Mouse (Mus musculus) cerebellum, postnatal 10 days (tissue): Measurements from ENCODE around the gene 1700001P01Rik.
A peak's percentile ranks its signal among the peaks of the same experiment; 100 is the strongest.

Source experiments
- DNase-seq, 2 experiments: peaks; one replicate each; pipeline ENCODE4 v3.0.0; 2021; ENCODE audit warnings: mixed read lengths in 2 of 2

Gene 1700001P01Rik

GRCm38 (mm10) chr11:97775808-97776496 is at the start of gene 1700001P01Rik:
Gene 1700001P01Rik (minus strand): TSS chr11:97775918.
- DNase-seq = no peak

GRCm38 (mm10) chr11:97825295-97825694 is 49.6 kb upstream of the 1700001P01Rik start:
- DNase-seq = no peak

- peak in 1 of 2 experiments; percentile 34 for DNase-seq
Measured at GRCm38 (mm10) chr11:97824895-97825294, 49.2 kb upstream of the 1700001P01Rik start.

- DNase-seq = no peak
Measured at GRCm38 (mm10) chr11:97824168-97824567, 48.5 kb upstream of the 1700001P01Rik start.

GRCm38 (mm10) chr11:97822840-97823603 is 47.3 kb upstream of the 1700001P01Rik start:
- peak; percentile 80 for DNase-seq

- DNase-seq = peak; percentile 48 to 61
Measured at GRCm38 (mm10) chr11:97821401-97822064, 45.8 kb upstream of the 1700001P01Rik start.

- DNase-seq = peak; percentile 65 to 71
Measured at GRCm38 (mm10) chr11:97820840-97821239, 45.1 kb upstream of the 1700001P01Rik start.

GRCm38 (mm10) chr11:97819923-97820322 is 44.2 kb upstream of the 1700001P01Rik start:
- DNase-seq = no peak

GRCm38 (mm10) chr11:97819102-97819501 is 43.4 kb upstream of the 1700001P01Rik start:
- DNase-seq = no peak

- peak; percentile 75 to 81 for DNase-seq
Measured at GRCm38 (mm10) chr11:97818571-97818970, 42.9 kb upstream of the 1700001P01Rik start.

GRCm38 (mm10) chr11:97818003-97818402 is 42.3 kb upstream of the 1700001P01Rik start:
- DNase-seq = peak in 1 of 2 experiments; percentile 33

GRCm38 (mm10) chr11:97817379-97817778 is 41.7 kb upstream of the 1700001P01Rik start:
- no peak for DNase-seq

GRCm38 (mm10) chr11:97816916-97817315 is 41.2 kb upstream of the 1700001P01Rik start:
- no peak for DNase-seq

GRCm38 (mm10) chr11:97816176-97816575 is 40.5 kb upstream of the 1700001P01Rik start:
- peak; percentile 50 to 57 for DNase-seq

GRCm38 (mm10) chr11:97815736-97816135 is 40.0 kb upstream of the 1700001P01Rik start:
- no peak for DNase-seq

GRCm38 (mm10) chr11:97813746-97814515 is 38.2 kb upstream of the 1700001P01Rik start:
- peak; percentile 61 to 73 for DNase-seq

GRCm38 (mm10) chr11:97813085-97813484 is 37.4 kb upstream of the 1700001P01Rik start:
- DNase-seq = no peak

- peak; percentile 58 to 63 for DNase-seq
Measured at GRCm38 (mm10) chr11:97812491-97812921, 36.8 kb upstream of the 1700001P01Rik start.

GRCm38 (mm10) chr11:97811569-97812362 is 36.0 kb upstream of the 1700001P01Rik start:
- DNase-seq = peak in 1 of 2 experiments; percentile 35

GRCm38 (mm10) chr11:97810970-97811369 is 35.3 kb upstream of the 1700001P01Rik start:
- DNase-seq = peak in 1 of 2 experiments; percentile 24

GRCm38 (mm10) chr11:97810356-97810755 is 34.6 kb upstream of the 1700001P01Rik start:
- peak; percentile 51 to 52 for DNase-seq
